In genomic region chr8:61756971-61757965, GRCm38 (mm10) we compare ENCODE assay signal across 9 mouse cellular contexts.
DNase-seq lines count a peak whose midpoint lies in the region; ATAC-seq and TF ChIP-seq lines count a peak whose summit lies in the region.
"Had no signal": no experiment of that assay in that cellular context is flagged by ENCODE, and none has a peak within 500 bp of the region (broad histone marks: within the 10 kb centered on the region; RNA-seq: fewer than 3 reads in every experiment).

No protein-coding gene starts in this region.

- no peak for DNase-seq in kidney, adult 2 months
- DNase-seq in spleen, postnatal 36 days (ENCODE audit: low spot score in 2 of 2), result no peak
- DNase-seq in thymus, adult 2 months, result no peak

- H3K4me2 ChIP-seq in kidney, embryonic 16.5 days (replicated peaks; ENCODE audit: low read depth, low read length), result peak overlapping the region; percentile 93
- peak overlapping the region; percentile 63 for H3K4me2 ChIP-seq in embryonic facial prominence, embryonic 12.5 days (replicated peaks)
- H3K4me2 ChIP-seq in hindbrain, embryonic 16.5 days (ENCODE audit: low read length), result peak overlapping the region; percentile 38
- H3K4me2 ChIP-seq in neural tube, embryonic 13.5 days, result peak overlapping the region; percentile 90

- H3K9ac ChIP-seq in kidney, embryonic 16.5 days (replicated peaks; ENCODE audit: low read length), result 0 out of 2 replicates have a peak overlapping the region, but pooled peaks have one; percentile 23
- peak overlapping the region; percentile 39 for H3K9ac ChIP-seq in embryonic facial prominence, embryonic 12.5 days
- H3K9ac ChIP-seq in hindbrain, embryonic 16.5 days (ENCODE audit: low read depth, low read length), result no peak overlapping the region
- H3K9ac ChIP-seq in neural tube, embryonic 13.5 days, result no peak overlapping the region
- H3K9ac ChIP-seq: liver, embryonic 14.5 days had no signal

- peak overlapping the region; percentile 60; the same call in 1 of the 2 replicates for H3K27ac ChIP-seq in kidney, embryonic 16.5 days (ENCODE audit: low read length)
- H3K27ac ChIP-seq in kidney, adult 2 months (ENCODE audit: insufficient read depth, low read depth, low read length), result no peak overlapping the region
- H3K27ac ChIP-seq in embryonic facial prominence, embryonic 12.5 days, result peak overlapping the region; percentile 79
- H3K27ac ChIP-seq in hindbrain, embryonic 16.5 days (ENCODE audit: low read depth, low read length), result no peak overlapping the region
- no peak overlapping the region for H3K27ac ChIP-seq in neural tube, embryonic 13.5 days (replicated peaks)
- no peak overlapping the region for H3K27ac ChIP-seq in thymus, adult 2 months (ENCODE audit: control insufficient read depth, insufficient read depth, low read length)
- H3K27ac ChIP-seq: liver, embryonic 14.5 days had no signal

- peak; percentile 63 for ATAC-seq in kidney, embryonic 16.5 days (ENCODE audit: low FRiP score, low TSS enrichment)
- ATAC-seq in embryonic facial prominence, embryonic 12.5 days (ENCODE audit: insufficient number of reproducible peaks, insufficient read depth, low FRiP score, low TSS enrichment), result peak; percentile 44; the same call in 1 of the 2 replicates
- ATAC-seq in hindbrain, embryonic 16.5 days, result no peak
- ATAC-seq in neural tube, embryonic 13.5 days (ENCODE audit: low read depth), result no peak
- no peak for ATAC-seq in megakaryocyte-erythroid progenitor cell, adult 5-6 weeks (replicated peaks; ENCODE audit: low FRiP score, low TSS enrichment, poor library complexity, severe bottlenecking)

- WGBS in kidney, embryonic 16.5 days, result 15% methylated on average over 18 of the region's 18 CpGs
- 28% methylated on average over 18 of the region's 18 CpGs for whole genome bisulfite sequencing in kidney, adult 2 months
- 23% methylated on average over 18 of the region's 18 CpGs for WGBS in embryonic facial prominence, embryonic 12.5 days
- 41% methylated on average over 18 of the region's 18 CpGs for WGBS in hindbrain, embryonic 16.5 days
- 35% methylated on average over 18 of the region's 18 CpGs for WGBS in neural tube, embryonic 13.5 days
- 77% methylated on average over 18 of the region's 18 CpGs for WGBS in thymus, adult 2 months

- H3K36me3 ChIP-seq in kidney, embryonic 16.5 days (ENCODE audit: insufficient read depth, low read length), result 0 out of 2 replicates have a peak, but pooled peaks cover 5% of the 10 kb centered on the region
- H3K36me3 ChIP-seq in kidney, adult 2 months (ENCODE audit: control insufficient read depth, insufficient read depth, low read length), result no peaks in the 10 kb centered on the region
- H3K36me3 ChIP-seq in embryonic facial prominence, embryonic 12.5 days, result peaks cover 17% of the 10 kb centered on the region
- H3K36me3 ChIP-seq in hindbrain, embryonic 16.5 days (ENCODE audit: control insufficient read depth, insufficient read depth, low read length), result no peaks in the 10 kb centered on the region
- H3K36me3 ChIP-seq in neural tube, embryonic 13.5 days, result no peaks in the 10 kb centered on the region
- no peaks in the 10 kb centered on the region for H3K36me3 ChIP-seq in thymus, adult 2 months (ENCODE audit: control insufficient read depth, insufficient read depth, low read length)

- H3K4me1 ChIP-seq in kidney, embryonic 16.5 days (ENCODE audit: insufficient read depth, low read length), result peaks cover 34% of the 10 kb centered on the region
- peaks cover 2% of the 10 kb centered on the region; the same call in 1 of the 2 replicates for H3K4me1 ChIP-seq in kidney, adult 2 months (ENCODE audit: control insufficient read depth, insufficient read depth, low read length)
- peaks cover 18% of the 10 kb centered on the region for H3K4me1 ChIP-seq in embryonic facial prominence, embryonic 12.5 days
- peaks cover 7% of the 10 kb centered on the region for H3K4me1 ChIP-seq in hindbrain, embryonic 16.5 days (ENCODE audit: control insufficient read depth, insufficient read depth, low read depth, low read length)
- H3K4me1 ChIP-seq in neural tube, embryonic 13.5 days (replicated peaks), result peaks cover 23% of the 10 kb centered on the region
- H3K4me1 ChIP-seq in thymus, adult 2 months (replicated peaks; ENCODE audit: control insufficient read depth, insufficient read depth, low read length), result no peaks in the 10 kb centered on the region

- no peaks in the 10 kb centered on the region for H3K27me3 ChIP-seq in kidney, embryonic 16.5 days (ENCODE audit: insufficient read depth, low read length)
- peaks cover 1% of the 10 kb centered on the region; the same call in 1 of the 2 replicates for H3K27me3 ChIP-seq in kidney, adult 2 months (replicated peaks; ENCODE audit: control insufficient read depth, insufficient read depth, low read length)
- no peaks in the 10 kb centered on the region for H3K27me3 ChIP-seq in embryonic facial prominence, embryonic 12.5 days
- H3K27me3 ChIP-seq in hindbrain, embryonic 16.5 days (replicated peaks; ENCODE audit: control insufficient read depth, insufficient read depth, low read length), result no peaks in the 10 kb centered on the region
- no peaks in the 10 kb centered on the region for H3K27me3 ChIP-seq in neural tube, embryonic 13.5 days
- peaks cover 4% of the 10 kb centered on the region; the same call in 1 of the 2 replicates for H3K27me3 ChIP-seq in thymus, adult 2 months (ENCODE audit: control insufficient read depth, insufficient read depth, low read length)

- H3K9me3 ChIP-seq in kidney, embryonic 16.5 days (ENCODE audit: low read length), result no peaks in the 10 kb centered on the region
- H3K9me3 ChIP-seq in embryonic facial prominence, embryonic 12.5 days, result no peaks in the 10 kb centered on the region
- H3K9me3 ChIP-seq in hindbrain, embryonic 16.5 days (ENCODE audit: control insufficient read depth, low read length), result no peaks in the 10 kb centered on the region
- H3K9me3 ChIP-seq in neural tube, embryonic 13.5 days, result no peaks in the 10 kb centered on the region

- TF ChIP-seq POLR2A in kidney, adult 2 months (IDR thresholded peaks at IDR 0.05; ENCODE audit: low read depth, low read length), result no peak
- TF ChIP-seq POLR2A in thymus, adult 2 months (IDR thresholded peaks at IDR 0.05; ENCODE audit: control insufficient read depth, extremely low read depth, insufficient read depth, low read length, poor library complexity), result no peak

- H3K4me3 ChIP-seq in kidney, embryonic 16.5 days (ENCODE audit: low read length), result peak overlapping the region; percentile 69
- no peak overlapping the region for H3K4me3 ChIP-seq in kidney, adult 2 months (ENCODE audit: insufficient read depth, low read depth, low read length)
- H3K4me3 ChIP-seq in embryonic facial prominence, embryonic 12.5 days, result peak overlapping the region; percentile 58
- H3K4me3 ChIP-seq in hindbrain, embryonic 16.5 days (ENCODE audit: low read length), result no peak overlapping the region
- peak overlapping the region; percentile 3; the same call in 1 of the 2 replicates for H3K4me3 ChIP-seq in neural tube, embryonic 13.5 days
- H3K4me3 ChIP-seq in thymus, adult 2 months (ENCODE audit: control insufficient read depth, insufficient read depth, low read length), result no peak overlapping the region

- no peak for TF ChIP-seq CTCF in kidney, adult 2 months (conservative IDR thresholded peaks at IDR 0.05; ENCODE audit: insufficient read depth, insufficient read length, low read depth, low read length)
- no peak for TF ChIP-seq CTCF in thymus, adult 2 months (IDR thresholded peaks at IDR 0.05; ENCODE audit: borderline replicate concordance, control insufficient read depth, extremely low read depth, insufficient read depth, low read length, poor library complexity)

Comparison
In these comparisons a context has a peak if more than half of its experiments do, and no peak if none do; other contexts are left out.
1. H3K27ac ChIP-seq: peak in kidney, embryonic 16.5 days (single experiment) and embryonic facial prominence, embryonic 12.5 days (single experiment); none in kidney, adult 2 months (single experiment), hindbrain, embryonic 16.5 days (single experiment), neural tube, embryonic 13.5 days (single experiment) and thymus, adult 2 months (single experiment).
2. H3K4me3 ChIP-seq: peak in kidney, embryonic 16.5 days (single experiment), embryonic facial prominence, embryonic 12.5 days (single experiment) and neural tube, embryonic 13.5 days (single experiment); none in kidney, adult 2 months (single experiment), hindbrain, embryonic 16.5 days (single experiment) and thymus, adult 2 months (single experiment).
3. ATAC-seq: peak in kidney, embryonic 16.5 days (single experiment) and embryonic facial prominence, embryonic 12.5 days (single experiment); none in hindbrain, embryonic 16.5 days (single experiment), neural tube, embryonic 13.5 days (single experiment) and megakaryocyte-erythroid progenitor cell, adult 5-6 weeks (single experiment).
4. H3K4me2 ChIP-seq: peak in every context shown above with its lines; median percentile 93 in kidney, embryonic 16.5 days; 90 in neural tube, embryonic 13.5 days; 63 in embryonic facial prominence, embryonic 12.5 days; 38 in hindbrain, embryonic 16.5 days.
5. H3K9ac ChIP-seq: peak in kidney, embryonic 16.5 days (single experiment) and embryonic facial prominence, embryonic 12.5 days (single experiment); none in hindbrain, embryonic 16.5 days (single experiment) and neural tube, embryonic 13.5 days (single experiment).